Mouse (Mus musculus) midbrain, postnatal 0 days (tissue): ENCODE measurements around the gene Mpc2. TPM values are rescaled to one million over a fixed set of nuclear protein-coding genes. Genes with fewer than 3 reads are reported as not detected.

Experiments
- ATAC-seq: fragments of 200-750 bp; cut with Nextera tagmentation; 2 replicates; pipeline ENCODE4 v1.8.0; 2017; ENCODE audit warnings: moderate number of reproducible peaks, mild to moderate bottlenecking, moderate TSS enrichment, moderate library complexity; ENCODE audit not compliant: low FRiP score
- DNase-seq: peaks from one replicate; pipeline ENCODE4 v3.0.0-alpha.2; 2015; ENCODE audit warnings: low spot score
- H3K27ac ChIP-seq: fragments of 300-500 bp; sonication (generic); 2 replicates; pipeline ENCODE4 v1.5.1; 2014; ENCODE audit warnings: low read depth, mild to moderate bottlenecking, low read length, mixed read lengths
- H3K27me3 ChIP-seq: fragments of 300-500 bp; sonication (generic); 2 replicates; pipeline ENCODE4 v1.6.1; 2014; ENCODE audit warnings: low read length, control low read depth, mixed read lengths; ENCODE audit not compliant: insufficient read depth
- H3K36me3 ChIP-seq: fragments of 300-500 bp; sonication (generic); 2 replicates; pipeline ENCODE4 v1.6.1; 2014; ENCODE audit warnings: low read length, control low read depth, mixed read lengths; ENCODE audit not compliant: insufficient read depth
- H3K4me1 ChIP-seq: fragments of 300-500 bp; sonication (generic); 2 replicates; pipeline ENCODE4 v1.6.1; 2014; ENCODE audit warnings: mild to moderate bottlenecking, control low read depth, antibody characterized with exemption, low read length, mixed read lengths; ENCODE audit not compliant: insufficient read depth
- H3K4me2 ChIP-seq: fragments of 300-500 bp; sonication (generic); 2 replicates; pipeline ENCODE4 v1.6.1; 2014; ENCODE audit warnings: low read depth, mild to moderate bottlenecking, low read length, mixed read lengths; ENCODE audit not compliant: poor library complexity, severe bottlenecking
- H3K4me3 ChIP-seq: fragments of 300-500 bp; sonication (generic); 2 replicates; pipeline ENCODE4 v1.5.1; 2014; ENCODE audit warnings: low read depth, mild to moderate bottlenecking, low read length, moderate library complexity
- H3K9ac ChIP-seq: fragments of 300-500 bp; sonication (generic); replicated peaks from 2 replicates; pipeline ENCODE4 v1.6.1; 2014; ENCODE audit warnings: mild to moderate bottlenecking, low read length, moderate library complexity, mixed read lengths; ENCODE audit not compliant: poor library complexity, severe bottlenecking
- H3K9me3 ChIP-seq: fragments of 300-500 bp; sonication (generic); 2 replicates; pipeline ENCODE4 v1.6.1; 2016; ENCODE audit warnings: low read length, control low read depth
- CTCF ChIP-seq: IDR thresholded peaks from 2 replicates; pipeline ENCODE4 v1.5.1; 2016; ENCODE audit warnings: antibody characterized with exemption, mild to moderate bottlenecking
- WGBS: fragments of 180-500 bp; shearing (Covaris S2); extraction: QIAGEN DNeasy Blood & Tissue Kit; methylation state at CpG from one replicate; pipeline ENCODE4 v1.1.7; 2014; 5-methylcytosine and 5-hydroxymethylcytosine counted together
- polyA plus RNA-seq: library from polyadenylated mRNA; unstranded; fragments of >200 nt; fragmentation: Nextera tagmentation; extraction: Ambion mirVana; gene quantifications from 2 replicates; pipeline ENCODE4 v1.2.1, GENCODE M21; 2015
- total RNA-seq: library from RNA; depleted of rRNA; stranded (reverse); fragments of >200 nt; gene quantifications from 2 replicates; pipeline ENCODE4 v1.2.3, GENCODE M21; 2014

The Mpc2 gene
- total and polyA plus RNA-seq, 2 experiments from 2014 or later = 110 to 274 TPM

DNA sequence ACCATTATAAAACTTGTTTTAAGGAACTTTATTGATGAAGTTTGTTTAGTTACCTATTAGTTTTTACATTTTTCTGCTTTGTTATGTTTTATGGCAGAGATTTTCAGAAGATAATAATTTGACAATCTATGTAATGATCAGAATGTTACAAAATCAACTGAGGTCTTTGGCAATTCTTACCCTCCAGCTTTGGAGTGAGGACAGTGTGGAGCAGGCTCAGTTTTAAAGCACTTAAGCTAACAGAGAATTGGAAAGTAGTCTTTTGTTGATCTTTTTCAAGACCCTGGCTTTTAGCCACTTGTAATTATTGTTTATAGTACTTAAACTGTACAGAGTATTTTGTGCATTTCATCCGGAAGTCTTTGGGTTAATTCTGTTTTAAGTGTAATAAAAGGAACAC, 2.4 kb downstream of the Mpc2 start:
- DNase-seq = no peak
- no peaks in the 10 kb centered on the region for H3K27me3 ChIP-seq
- no peak for TF ChIP-seq CTCF
- WGBS = 88% methylated on average over 1 of the region's 1 CpGs
- H3K4me1 ChIP-seq = 0 out of 2 replicates have a peak, but pooled peaks cover 8% of the 10 kb centered on the region
- no peaks in the 10 kb centered on the region for H3K36me3 ChIP-seq
- no peak overlapping the region for H3K27ac ChIP-seq
- H3K9me3 ChIP-seq = no peaks in the 10 kb centered on the region
- no peak overlapping the region for H3K9ac ChIP-seq
- no peak overlapping the region for H3K4me2 ChIP-seq
- no peak overlapping the region for H3K4me3 ChIP-seq
- no peak for ATAC-seq

- H3K4me3 ChIP-seq = no peak overlapping the region
- H3K36me3 ChIP-seq = no peaks in the 10 kb centered on the region
- no peak for ATAC-seq
- H3K9ac ChIP-seq = no peak overlapping the region
- H3K4me1 ChIP-seq = no peaks in the 10 kb centered on the region
- no peak for TF ChIP-seq CTCF
- no peak for DNase-seq
- H3K27ac ChIP-seq = no peak overlapping the region
- no peaks in the 10 kb centered on the region for H3K9me3 ChIP-seq
- WGBS = 94% methylated on average over 3 of the region's 3 CpGs
- no peak overlapping the region for H3K4me2 ChIP-seq
- no peaks in the 10 kb centered on the region for H3K27me3 ChIP-seq
These were observed 4.1 kb downstream of the Mpc2 start for GRCm38 (mm10) chr1:165464574-165464973.

DNA sequence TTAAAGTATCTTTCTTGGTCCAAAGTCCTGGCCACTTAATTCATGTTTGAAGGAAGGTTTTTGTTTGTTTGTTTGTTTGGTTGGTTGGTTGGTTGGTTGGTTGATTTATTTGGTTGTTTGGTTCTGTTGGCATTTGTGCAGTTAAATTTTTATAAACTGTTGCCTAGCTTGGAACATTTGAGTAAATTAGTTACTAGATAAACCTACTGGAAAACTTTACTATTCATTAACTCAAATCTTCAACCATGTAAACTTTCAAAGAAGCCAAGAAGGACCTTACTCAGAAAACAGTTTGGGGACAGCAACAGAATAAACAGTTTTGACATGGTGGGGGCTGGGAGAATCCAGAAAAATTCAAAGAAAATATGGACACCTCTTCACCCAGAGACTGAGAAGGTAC, 8.5 kb downstream of the Mpc2 start:
- Histone ChIP-seq H3K27ac (no peak overlapping the region), H3K36me3 (no peaks in the 10 kb centered on the region), H3K9ac (no peak overlapping the region), H3K4me2 (no peak overlapping the region), H3K4me3 (no peak overlapping the region), H3K9me3 (no peaks in the 10 kb centered on the region), H3K4me1 (no peaks in the 10 kb centered on the region), H3K27me3 (no peaks in the 10 kb centered on the region)
- no peak for DNase-seq
- TF ChIP-seq CTCF = no peak
- no peak for ATAC-seq

GRCm38 (mm10) chr1:165469717-165470116, 9.3 kb downstream of the Mpc2 start:
- H3K27me3 ChIP-seq = no peaks in the 10 kb centered on the region
- ATAC-seq (no peak), DNase-seq (no peak)
- H3K9me3 ChIP-seq = no peaks in the 10 kb centered on the region
- no peaks in the 10 kb centered on the region for H3K4me1 ChIP-seq
- no peak for TF ChIP-seq CTCF
- no peak overlapping the region for H3K27ac ChIP-seq
- H3K9ac ChIP-seq = no peak overlapping the region
- no peak overlapping the region for H3K4me2 ChIP-seq
- H3K4me3 ChIP-seq = no peak overlapping the region
- no peaks in the 10 kb centered on the region for H3K36me3 ChIP-seq

GRCm38 (mm10) chr1:165471490-165471889, 11.1 kb downstream of the Mpc2 start:
- no peaks in the 10 kb centered on the region for H3K27me3 ChIP-seq
- H3K4me1 ChIP-seq = no peaks in the 10 kb centered on the region
- ATAC-seq (no peak), DNase-seq (no peak)
- no peaks in the 10 kb centered on the region for H3K36me3 ChIP-seq
- no peaks in the 10 kb centered on the region for H3K9me3 ChIP-seq
- no peak overlapping the region for H3K9ac ChIP-seq
- H3K4me2 ChIP-seq = no peak overlapping the region
- H3K27ac ChIP-seq = no peak overlapping the region
- no peak overlapping the region for H3K4me3 ChIP-seq
- no peak for TF ChIP-seq CTCF
- WGBS = 95% methylated on average over 1 of the region's 1 CpGs

- Histone ChIP-seq H3K27me3 (no peaks in the 10 kb centered on the region), H3K9me3 (no peaks in the 10 kb centered on the region), H3K4me2 (no peak within 1 kb of the TSS), H3K9ac (no peak within 1 kb of the TSS), H3K4me3 (no peak within 1 kb of the TSS), H3K4me1 (no peaks in the 10 kb centered on the region), H3K36me3 (peaks cover 14% of the 10 kb centered on the region), H3K27ac (no peak within 1 kb of the TSS)
- TF ChIP-seq CTCF = no peak
- ATAC-seq (no peak), DNase-seq (no peak)
- WGBS = 97% methylated on average over 8 of the region's 8 CpGs
These were observed 24.3 kb downstream of the Mpc2 start, which contains the start of gene Adcy10 for GRCm38 (mm10) chr1:165484688-165485233. Gene Adcy10 (plus strand): TSS chr1:165485183.
